Mouse (Mus musculus) heart, adult 2 months (tissue): ENCODE results near the gene Omt2b.
"Not testable (repeated sequence)": the region's sequence is repeated elsewhere in the genome, so short reads cannot be mapped to it uniquely, and the experiment has no call there.

Source experiments
- EP300 ChIP-seq: fragments of 200-500 bp; IDR thresholded peaks from 2 replicates; pipeline ENCODE4 v1.6.1; 2011; ENCODE audit warnings: low read depth, low read length, control low read depth; ENCODE audit not compliant: insufficient read depth
- POLR2A ChIP-seq: fragments of 200-500 bp; IDR thresholded peaks from 2 replicates; pipeline ENCODE4 v1.6.1; 2011; ENCODE audit warnings: mild to moderate bottlenecking, low read depth, low read length, control low read depth; ENCODE audit not compliant: insufficient read depth

GRCm38 (mm10) chr9:78345235-78345634 is 17.8 kb downstream of the Omt2b start:
- not testable (repeated sequence) for TF ChIP-seq EP300, POLR2A
